Mouse (Mus musculus) small intestine, adult 2 months (tissue): ENCODE data around the gene Prtn3.

Experiments used
- CTCF ChIP-seq: fragments of 200-500 bp; IDR thresholded peaks from 2 replicates; pipeline ENCODE4 v1.5.1; 2012; ENCODE audit warnings: low read depth, mild to moderate bottlenecking, control low read depth, inconsistent platforms, low read length, moderate library complexity, mixed read lengths; ENCODE audit not compliant: insufficient replicate concordance, insufficient read length; ENCODE audit errors: extremely low read depth
- POLR2A ChIP-seq: fragments of 200-500 bp; IDR thresholded peaks from 2 replicates; pipeline ENCODE4 v1.6.1; 2012; ENCODE audit warnings: low read depth, mild to moderate bottlenecking, control low read depth, inconsistent platforms, low read length, moderate library complexity

DNA sequence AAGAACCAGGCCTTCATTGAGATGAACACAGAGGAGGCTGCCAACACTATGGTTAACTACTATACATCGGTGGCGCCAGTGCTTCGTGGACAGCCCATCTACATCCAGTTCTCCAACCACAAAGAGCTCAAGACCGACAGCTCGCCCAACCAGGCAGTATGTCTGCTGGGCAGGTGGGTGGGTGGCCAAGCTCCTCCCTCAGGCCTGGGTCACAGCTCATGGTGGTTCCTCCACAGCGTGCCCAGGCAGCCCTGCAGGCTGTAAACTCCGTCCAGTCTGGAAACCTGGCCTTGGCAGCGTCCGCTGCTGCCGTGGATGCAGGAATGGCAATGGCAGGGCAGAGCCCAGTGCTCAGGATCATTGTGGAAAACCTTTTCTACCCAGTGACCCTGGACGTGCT, 15.2 kb upstream of the Prtn3 start:
- TF ChIP-seq POLR2A (no peak), CTCF (no peak)
